Mouse (Mus musculus): ENCODE results near the gene Tnxb.

- peak; percentile 44; the same call in 1 of the 2 replicates for TF ChIP-seq CTCF (IDR thresholded peaks at IDR 0.05; ENCODE audit: control insufficient read depth, insufficient read depth, insufficient replicate concordance, low read depth, low read length)
- TF ChIP-seq POLR2A (IDR thresholded peaks at IDR 0.05; ENCODE audit: control insufficient read depth, low read depth, low read length), result no peak
These were observed 42.6 kb downstream of the Tnxb start for GRCm38 (mm10) chr17:34712951-34713350.

Measured in testis, adult 2 months (tissue).